In genomic region chr5:112286608-112286983, GRCm38 (mm10) we compare ENCODE assay signal across 13 mouse cellular contexts. TPM values are rescaled to one million over a fixed set of nuclear protein-coding genes. Genes with fewer than 3 reads are reported as not detected.
DNase-seq lines count a peak whose midpoint lies in the region; ATAC-seq and TF ChIP-seq lines count a peak whose summit lies in the region.
"Had no signal": no experiment of that assay in that cellular context is flagged by ENCODE, and none has a peak within 500 bp of the region (broad histone marks: within the 10 kb centered on the region; RNA-seq: fewer than 3 reads in every experiment).

No protein-coding gene starts in this region.

- H3K27me3 ChIP-seq in G1E (ENCODE audit: insufficient read depth, low read length) = no peaks in the 10 kb centered on the region
- no peaks in the 10 kb centered on the region for H3K27me3 ChIP-seq in intestine, embryonic 15.5 days (replicated peaks)
- no peaks in the 10 kb centered on the region for H3K27me3 ChIP-seq in small intestine, adult 2 months (ENCODE audit: control insufficient read depth, insufficient read depth, low read length)
- H3K27me3 ChIP-seq: embryonic facial prominence, embryonic 12.5 days had no signal

- DNase-seq in spleen, postnatal 36 days (ENCODE audit: low spot score in 2 of 2) = peak; percentile 50 to 54
- DNase-seq in spleen, postnatal 14 days (ENCODE audit: low spot score in 2 of 2) = no peak
- DNase-seq in G1E (ENCODE audit: low spot score) = peak; percentile 57
- DNase-seq in gastrocnemius, adult 18-20 months (ENCODE audit: low spot score) = no peak
- DNase-seq in right cerebral cortex, postnatal 36 days (ENCODE audit: low spot score in 2 of 2) = no peak
- DNase-seq in urinary bladder, postnatal 10 days (ENCODE audit: low spot score) = no peak
- DNase-seq: cerebellum, adult 11 months; heart, postnatal 14 days; kidney, postnatal 25 days; midbrain, embryonic 14.5 days had no signal

- peaks cover 84% of the 10 kb centered on the region for H3K36me3 ChIP-seq in G1E (replicated peaks)
- H3K36me3 ChIP-seq in intestine, embryonic 15.5 days = no peaks in the 10 kb centered on the region
- no peaks in the 10 kb centered on the region for H3K36me3 ChIP-seq in small intestine, adult 2 months (ENCODE audit: control insufficient read depth, insufficient read depth, low read length)
- H3K36me3 ChIP-seq: embryonic facial prominence, embryonic 12.5 days had no signal

- peak overlapping the region; percentile 32; the same call in 1 of the 2 replicates for H3K27ac ChIP-seq in intestine, embryonic 15.5 days
- peak overlapping the region; percentile 9 for H3K27ac ChIP-seq in small intestine, adult 2 months (ENCODE audit: insufficient read depth, low read depth, low read length)
- H3K27ac ChIP-seq: embryonic facial prominence, embryonic 12.5 days had no signal

- H3K9ac ChIP-seq in intestine, embryonic 15.5 days = no peak overlapping the region
- H3K9ac ChIP-seq: embryonic facial prominence, embryonic 12.5 days had no signal

- no peak for TF ChIP-seq CTCF in G1E (IDR thresholded peaks at IDR 0.05; ENCODE audit: low read depth, low read length)
- no peak for TF ChIP-seq CTCF in small intestine, adult 2 months (IDR thresholded peaks at IDR 0.05; ENCODE audit: extremely low read depth, insufficient read length, insufficient replicate concordance, low read depth, low read length)

- ATAC-seq in G1E (ENCODE audit: extremely low read depth, insufficient number of reproducible peaks, low FRiP score, poor library complexity, severe bottlenecking) = peak; percentile 47
- ATAC-seq in intestine, embryonic 15.5 days = no peak

- H3K4me2 ChIP-seq in intestine, embryonic 15.5 days (replicated peaks) = no peak overlapping the region
- H3K4me2 ChIP-seq: embryonic facial prominence, embryonic 12.5 days had no signal

- no peak for TF ChIP-seq POLR2A in small intestine, adult 2 months (IDR thresholded peaks at IDR 0.05; ENCODE audit: low read depth, low read length)

- 68% methylated on average over 2 of the region's 2 CpGs for WGBS in intestine, embryonic 15.5 days
- 78% methylated on average over 2 of the region's 2 CpGs for WGBS in small intestine, adult 2 months

- H3K4me3 ChIP-seq in G1E (ENCODE audit: low read depth, low read length) = peak overlapping the region; percentile 43; the same call in 1 of the 2 replicates
- H3K4me3 ChIP-seq in intestine, embryonic 15.5 days (replicated peaks) = no peak overlapping the region
- no peak overlapping the region for H3K4me3 ChIP-seq in small intestine, adult 2 months (ENCODE audit: low read depth, low read length)
- H3K4me3 ChIP-seq: embryonic facial prominence, embryonic 12.5 days had no signal

- peaks cover 98% of the 10 kb centered on the region for H3K4me1 ChIP-seq in G1E (ENCODE audit: insufficient read depth, low read depth, low read length)
- H3K4me1 ChIP-seq in intestine, embryonic 15.5 days (replicated peaks) = peaks cover 34% of the 10 kb centered on the region
- H3K4me1 ChIP-seq in small intestine, adult 2 months (ENCODE audit: control insufficient read depth, insufficient read depth, insufficient read length, low read length) = peaks cover 24% of the 10 kb centered on the region

- H3K9me3 ChIP-seq in G1E (replicated peaks) = no peaks in the 10 kb centered on the region
- H3K9me3 ChIP-seq in intestine, embryonic 15.5 days = no peaks in the 10 kb centered on the region
- H3K9me3 ChIP-seq: embryonic facial prominence, embryonic 12.5 days had no signal

RNA-seq across cellular contexts. Expression of gene Tpst2, which starts 10.1 kb away (rescaled TPM):
- total RNA-seq in G1E (2014; fragmentation: Nextera tagmentation) (43.7 and 55.7 TPM in 2 replicates), G1E (2017) (32.9 and 37.3 TPM in 2 replicates)
- 103 and 156 TPM in 2 replicates for polyA plus RNA-seq in G1E (2012)
- 43.1 and 45.3 TPM in 2 replicates for polyA plus RNA-seq in intestine, embryonic 15.5 days (2015; fragmentation: Nextera tagmentation; extraction: Ambion mirVana)
- 29.8 and 35.4 TPM in 2 replicates for polyA plus RNA-seq in small intestine, adult 2 months (2012; rRNA removed)
- total RNA-seq in gastrocnemius, adult 18-20 months (2021) = 10 to 100 TPM; 16.0 to 22.4 TPM

RNA-seq across cellular contexts. Expression of gene Crybb1, which starts 31.0 kb away (rescaled TPM):
- total RNA-seq in G1E (2014; fragmentation: Nextera tagmentation) (not detected in 2 replicates), G1E (2017) (not detected in 2 replicates)
- 0.14 TPM in 1 of 2 replicates, not detected in the other for polyA plus RNA-seq in G1E (2012)
- 1.9 and 2.4 TPM in 2 replicates for polyA plus RNA-seq in intestine, embryonic 15.5 days (2015; fragmentation: Nextera tagmentation; extraction: Ambion mirVana)
- 0.33 and 0.34 TPM in 2 replicates for polyA plus RNA-seq in small intestine, adult 2 months (2012; rRNA removed)
- 1 to 10 TPM; 1.2 to 1.9 TPM for total RNA-seq in gastrocnemius, adult 18-20 months (2021)

RNA-seq across cellular contexts. Expression of gene Cryba4, which starts 34.3 kb away (rescaled TPM):
- total RNA-seq in G1E (2014; fragmentation: Nextera tagmentation) (not detected in 2 replicates), G1E (2017) (0.98 TPM in 1 of 2 replicates, not detected in the other)
- 0.43 and 0.63 TPM in 2 replicates for polyA plus RNA-seq in G1E (2012)
- 1.7 and 1.8 TPM in 2 replicates for polyA plus RNA-seq in intestine, embryonic 15.5 days (2015; fragmentation: Nextera tagmentation; extraction: Ambion mirVana)
- polyA plus RNA-seq in small intestine, adult 2 months (2012; rRNA removed) = 1.5 and 2.2 TPM in 2 replicates
- total RNA-seq in gastrocnemius, adult 18-20 months (2021) = under 1 TPM; 0.57 to 0.68 TPM

RNA-seq across cellular contexts. Expression of gene Tfip11, which starts 39.6 kb away (rescaled TPM):
- total RNA-seq in G1E (2014; fragmentation: Nextera tagmentation) = 19.4 and 21.7 TPM in 2 replicates
- 14.9 and 19.4 TPM in 2 replicates for total RNA-seq in G1E (2017)
- 54.1 and 58.2 TPM in 2 replicates for polyA plus RNA-seq in G1E (2012)
- 25.5 and 26.2 TPM in 2 replicates for polyA plus RNA-seq in intestine, embryonic 15.5 days (2015; fragmentation: Nextera tagmentation; extraction: Ambion mirVana)
- polyA plus RNA-seq in small intestine, adult 2 months (2012; rRNA removed) = 18.3 and 40.0 TPM in 2 replicates
- 10 to 100 TPM; 13.0 to 13.2 TPM for total RNA-seq in gastrocnemius, adult 18-20 months (2021)

RNA-seq across cellular contexts. Expression of gene Srrd, which starts 56.2 kb away (rescaled TPM):
- 28.0 and 49.0 TPM in 2 replicates for total RNA-seq in G1E (2014; fragmentation: Nextera tagmentation)
- total RNA-seq in G1E (2017) = 18.5 and 28.7 TPM in 2 replicates
- 21.3 and 27.5 TPM in 2 replicates for polyA plus RNA-seq in G1E (2012)
- 32.2 and 35.4 TPM in 2 replicates for polyA plus RNA-seq in intestine, embryonic 15.5 days (2015; fragmentation: Nextera tagmentation; extraction: Ambion mirVana)
- polyA plus RNA-seq in small intestine, adult 2 months (2012; rRNA removed) = 20.5 and 34.1 TPM in 2 replicates
- 1 to 10 TPM; 4.3 to 5.0 TPM for total RNA-seq in gastrocnemius, adult 18-20 months (2021)

Comparison
In these comparisons a context has a peak if more than half of its experiments do, and no peak if none do; other contexts are left out.
1. DNase-seq: peak in spleen, postnatal 36 days (2 of 2) and G1E (single experiment); none in spleen, postnatal 14 days (0 of 2), gastrocnemius, adult 18-20 months (single experiment), right cerebral cortex, postnatal 36 days (0 of 2) and urinary bladder, postnatal 10 days (single experiment).